Mouse (Mus musculus): ENCODE results near the gene Prpsap1. TPM values are rescaled to one million over a fixed set of nuclear protein-coding genes. Genes with fewer than 3 reads are reported as not detected.

Prpsap1 gene
- 10 to 100 TPM; 67.8 to 78.4 (median 74.9) TPM for total RNA-seq (2022)

- DNase-seq (ENCODE audit: low spot score in 2 of 2): no peak
These were observed at the start of gene Prpsap1 for GRCm38 (mm10) chr11:116493795-116494252. Gene Prpsap1 (minus strand): TSS chr11:116494202.

GRCm38 (mm10) chr11:116543110-116543509, 49.1 kb upstream of the Prpsap1 start:
- DNase-seq (ENCODE audit: low spot score in 2 of 2): no peak

GRCm38 (mm10) chr11:116541183-116541582, 47.2 kb upstream of the Prpsap1 start:
- DNase-seq (ENCODE audit: low spot score in 2 of 2): no peak

GRCm38 (mm10) chr11:116538142-116538735, 44.2 kb upstream of the Prpsap1 start:
- no peak for DNase-seq (ENCODE audit: low spot score in 2 of 2)

GRCm38 (mm10) chr11:116537388-116537787, 43.4 kb upstream of the Prpsap1 start:
- no peak for DNase-seq (ENCODE audit: low spot score in 2 of 2)

GRCm38 (mm10) chr11:116536685-116537084, 42.7 kb upstream of the Prpsap1 start:
- no peak for DNase-seq (ENCODE audit: low spot score in 2 of 2)

GRCm38 (mm10) chr11:116534154-116534865, 40.3 kb upstream of the Prpsap1 start:
- DNase-seq (ENCODE audit: low spot score in 2 of 2): peak in 1 of 2 experiments; percentile 46

- peak in 1 of 2 experiments; percentile 31 for DNase-seq (ENCODE audit: low spot score in 2 of 2)
These were observed 39.5 kb upstream of the Prpsap1 start for GRCm38 (mm10) chr11:116533341-116534153.

- DNase-seq (ENCODE audit: low spot score in 2 of 2): no peak
These were observed 38.9 kb upstream of the Prpsap1 start for GRCm38 (mm10) chr11:116532810-116533338.

GRCm38 (mm10) chr11:116532262-116532809, 38.3 kb upstream of the Prpsap1 start:
- no peak for DNase-seq (ENCODE audit: low spot score in 2 of 2)

- no peak for DNase-seq (ENCODE audit: low spot score in 2 of 2)
These were observed 37.6 kb upstream of the Prpsap1 start for GRCm38 (mm10) chr11:116531371-116532191.

- no peak for DNase-seq (ENCODE audit: low spot score in 2 of 2)
These were observed 36.5 kb upstream of the Prpsap1 start, which contains the start of gene Sphk1 for GRCm38 (mm10) chr11:116530187-116531147. Gene Sphk1 (plus strand): TSS chr11:116530925.

GRCm38 (mm10) chr11:116528636-116529320, 34.8 kb upstream of the Prpsap1 start:
- DNase-seq (ENCODE audit: low spot score in 2 of 2): no peak

- no peak for DNase-seq (ENCODE audit: low spot score in 2 of 2)
These were observed 29.7 kb upstream of the Prpsap1 start for GRCm38 (mm10) chr11:116523699-116524189.

- DNase-seq (ENCODE audit: low spot score in 2 of 2): no peak
These were observed 29.1 kb upstream of the Prpsap1 start for GRCm38 (mm10) chr11:116522886-116523698.

GRCm38 (mm10) chr11:116522046-116522445, 28.0 kb upstream of the Prpsap1 start:
- no peak for DNase-seq (ENCODE audit: low spot score in 2 of 2)

GRCm38 (mm10) chr11:116521143-116521542, 27.1 kb upstream of the Prpsap1 start:
- no peak for DNase-seq (ENCODE audit: low spot score in 2 of 2)

GRCm38 (mm10) chr11:116518482-116518881, 24.5 kb upstream of the Prpsap1 start:
- DNase-seq (ENCODE audit: low spot score in 2 of 2): no peak

All from left cerebral cortex, adult 8-10 months (tissue).